Mouse (Mus musculus): Measurements from ENCODE around the gene Tmem9b. TPM values are rescaled to one million over a fixed set of nuclear protein-coding genes. Genes with fewer than 3 reads are reported as not detected.

The Tmem9b gene
- total RNA-seq (2021), result 10 to 100 TPM; 29.8 to 31.1 TPM

DNA sequence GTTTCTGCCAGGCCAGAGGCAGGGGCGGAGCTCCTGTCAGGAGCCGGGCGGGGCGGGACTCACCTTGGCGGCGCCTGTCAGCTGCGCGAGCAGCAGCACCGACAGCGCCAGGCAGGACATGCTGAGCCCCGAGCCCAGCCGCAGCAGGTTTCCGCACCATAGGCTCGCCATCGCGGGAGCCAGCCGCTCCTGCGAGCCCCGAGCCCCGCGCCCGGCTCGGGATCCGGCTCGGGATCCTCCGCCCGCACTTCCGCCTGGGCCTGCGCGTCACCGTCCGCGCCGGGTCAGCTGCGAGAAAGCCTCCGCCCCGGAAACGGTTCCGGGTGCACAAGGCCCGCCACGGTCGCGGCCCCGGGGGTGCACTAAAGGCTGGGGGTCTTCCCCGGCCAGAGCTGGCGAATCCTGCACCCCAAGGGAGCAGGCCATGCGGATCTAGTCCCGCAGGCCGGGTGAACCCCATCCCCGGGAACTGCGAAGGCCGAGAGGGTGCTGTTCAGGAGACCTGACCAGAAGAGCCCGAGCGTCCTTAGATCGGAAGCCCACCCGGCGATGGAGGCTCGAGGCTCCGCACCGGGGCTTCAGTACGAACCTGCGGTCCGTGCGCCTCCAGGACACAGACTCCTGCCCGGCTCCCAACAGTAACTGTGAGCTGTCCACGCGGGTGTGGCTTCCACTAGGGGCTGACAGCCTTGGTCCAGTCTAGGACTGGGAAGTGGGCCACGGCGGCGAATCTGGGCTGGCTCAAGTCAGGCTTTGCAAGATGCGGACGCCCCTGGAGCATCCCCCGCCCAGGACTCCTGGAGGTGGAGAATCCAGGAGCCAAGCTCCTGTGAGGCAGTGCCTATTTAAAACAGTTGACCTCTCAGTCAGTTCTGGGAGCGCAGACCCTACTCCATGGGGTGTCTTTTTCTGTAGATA, at the start of gene Tmem9b:
TSS of gene Tmem9b (minus strand) at position 868 of the 918 bp plus-strand sequence.
- intact Hi-C loops (cut with DNase I), result no loop called here
- peak; percentile 81 to 91 for DNase-seq

DNA sequence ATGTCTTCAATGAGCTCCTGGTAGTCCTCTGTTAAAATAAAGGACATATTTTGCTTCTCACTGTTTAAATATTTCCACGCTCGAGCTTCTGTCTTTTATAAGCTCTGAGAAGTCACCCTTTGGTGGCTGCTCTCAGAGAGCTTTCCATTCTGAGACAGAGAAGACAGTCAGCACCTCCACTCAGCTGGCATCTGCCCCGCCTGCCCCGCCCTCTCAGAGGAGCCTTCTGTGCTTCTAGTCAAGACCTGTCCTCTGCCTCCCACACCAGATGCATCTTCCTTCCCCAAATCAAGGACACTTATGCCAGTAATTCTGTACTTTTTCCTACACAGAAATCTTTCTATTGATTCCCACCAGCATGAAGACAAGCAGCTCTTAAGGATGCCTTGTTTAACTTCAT, 48.0 kb upstream of the Tmem9b start:
- no peak for DNase-seq
- intact Hi-C loops (cut with DNase I), result no loop called here

DNA sequence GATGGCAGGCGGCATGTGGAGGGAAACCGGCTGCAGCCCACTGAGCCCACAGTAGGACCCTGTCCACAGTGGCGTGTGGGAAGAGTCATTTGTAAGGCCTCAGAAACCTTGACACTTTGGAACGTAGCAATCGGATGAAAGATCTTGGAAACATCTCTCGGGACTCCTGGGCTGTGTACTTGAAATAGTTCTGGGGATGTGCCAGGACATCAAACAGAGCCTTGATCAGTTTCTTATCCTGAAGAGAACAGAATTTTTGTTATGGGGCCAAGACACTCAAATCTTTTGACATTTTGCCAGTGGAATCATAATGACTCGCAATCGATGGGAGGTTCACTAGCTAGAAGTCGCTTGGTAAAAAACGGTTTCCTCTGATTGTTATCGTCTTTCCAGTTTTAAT, 46.5 kb upstream of the Tmem9b start:
- no peak for DNase-seq
- intact Hi-C loops (cut with DNase I), result no loop called here

DNA sequence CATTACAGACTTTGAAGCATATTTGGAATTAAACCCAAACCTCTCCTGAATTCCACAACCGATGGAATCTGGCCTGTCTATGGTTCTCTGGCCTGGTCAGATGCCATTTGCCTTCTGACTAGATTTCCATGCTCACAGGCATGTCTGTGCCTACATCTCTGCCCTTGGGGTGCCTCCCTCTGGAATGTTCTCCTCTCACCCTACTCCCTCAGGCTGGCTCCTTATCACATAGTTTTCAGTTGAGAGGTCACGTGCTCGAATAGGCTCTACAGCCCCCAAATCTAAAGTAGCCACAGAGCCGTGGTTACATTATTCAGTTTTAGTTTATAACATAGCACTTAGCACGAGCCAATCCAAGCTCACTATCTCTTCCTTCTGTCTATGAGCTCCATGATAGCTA, 42.9 kb upstream of the Tmem9b start:
- intact Hi-C loops (cut with DNase I), result no loop called here
- no peak for DNase-seq

DNA sequence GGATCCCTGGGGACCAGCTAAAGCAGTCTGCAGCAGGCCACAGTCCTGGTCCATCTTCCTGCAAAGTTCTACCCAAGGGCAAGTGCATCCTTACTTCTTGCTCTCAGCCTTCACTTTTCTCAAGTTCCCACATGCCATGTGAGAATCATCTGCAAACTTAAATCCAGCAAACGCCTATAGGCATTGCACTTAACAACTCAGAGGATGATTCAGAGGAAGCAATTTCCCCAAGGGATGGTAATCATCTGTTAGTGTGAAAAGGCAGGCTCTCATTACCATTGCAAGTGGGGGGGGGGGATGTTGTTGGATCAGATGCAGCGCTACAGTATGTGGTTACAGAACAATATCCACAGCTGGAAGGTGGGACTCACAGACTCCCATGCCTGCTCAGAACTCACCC, 41.9 kb upstream of the Tmem9b start:
- intact Hi-C loops (cut with DNase I), result no loop called here
- no peak for DNase-seq

DNA sequence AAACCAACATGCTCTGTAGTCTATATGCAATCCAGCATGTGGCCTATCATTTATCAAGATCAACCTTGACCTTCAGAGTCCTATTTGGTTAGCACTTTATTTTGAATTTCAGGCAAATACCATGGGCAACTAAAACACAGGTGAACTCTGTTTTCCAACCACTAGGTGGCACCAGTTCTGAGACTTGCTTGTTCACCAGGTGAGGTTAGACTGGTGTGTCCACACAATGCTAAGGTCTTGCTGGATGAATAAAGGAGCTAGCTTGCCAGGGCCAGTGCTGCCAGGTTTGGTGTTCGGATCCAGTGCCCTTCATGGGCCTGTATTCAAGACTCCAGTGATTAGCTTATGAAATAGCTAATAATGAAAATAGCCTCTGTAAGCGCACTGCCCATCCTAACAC, 40.1 kb upstream of the Tmem9b start:
- DNase-seq, result peak; percentile 53 to 55
- intact Hi-C loops (cut with DNase I), result loop anchor here (1.0 to 2.0 kb wide), 2 partner anchors 84 to 100 kb away; no protein-coding TSS in a partner anchor

DNA sequence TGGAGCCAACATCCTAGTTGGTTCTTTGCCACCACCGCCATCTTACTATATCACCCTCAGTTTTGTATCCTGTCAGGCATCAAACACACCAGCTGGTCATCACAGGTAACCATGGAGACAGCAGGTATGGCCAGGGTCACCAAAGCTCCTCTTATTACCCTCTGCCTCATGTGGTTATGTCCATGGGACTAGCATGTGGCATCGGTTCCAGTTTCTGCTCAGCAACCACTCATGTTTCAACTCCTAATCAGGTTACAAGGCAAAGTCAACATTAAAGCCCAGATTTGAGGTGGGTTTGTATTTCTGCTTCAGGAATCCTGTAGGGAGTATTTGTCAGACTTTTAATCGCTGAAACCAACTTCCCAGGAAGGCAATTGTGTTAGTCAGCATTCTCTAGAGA, 38.1 kb upstream of the Tmem9b start:
- no peak for DNase-seq
- intact Hi-C loops (cut with DNase I), result no loop called here

DNA sequence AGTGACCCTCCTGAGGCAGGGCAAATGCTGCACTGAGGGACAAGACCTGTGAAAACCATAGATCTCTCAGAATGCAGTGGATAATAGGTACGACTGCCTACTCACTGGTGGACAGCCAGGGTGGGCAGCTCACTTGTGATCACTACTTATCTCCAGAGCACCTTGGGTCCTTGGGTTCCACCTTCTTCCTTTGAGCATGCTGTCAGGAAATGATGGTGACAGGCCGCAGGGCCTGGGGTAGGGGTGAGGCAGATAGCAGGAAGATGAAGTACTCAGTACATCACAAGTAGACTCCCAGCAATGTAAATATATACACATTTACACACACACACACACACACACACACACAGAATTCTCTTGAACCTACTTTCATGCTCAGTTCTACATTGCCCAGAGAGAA, 35.2 kb upstream of the Tmem9b start:
- no peak for DNase-seq
- intact Hi-C loops (cut with DNase I), result no loop called here

DNA sequence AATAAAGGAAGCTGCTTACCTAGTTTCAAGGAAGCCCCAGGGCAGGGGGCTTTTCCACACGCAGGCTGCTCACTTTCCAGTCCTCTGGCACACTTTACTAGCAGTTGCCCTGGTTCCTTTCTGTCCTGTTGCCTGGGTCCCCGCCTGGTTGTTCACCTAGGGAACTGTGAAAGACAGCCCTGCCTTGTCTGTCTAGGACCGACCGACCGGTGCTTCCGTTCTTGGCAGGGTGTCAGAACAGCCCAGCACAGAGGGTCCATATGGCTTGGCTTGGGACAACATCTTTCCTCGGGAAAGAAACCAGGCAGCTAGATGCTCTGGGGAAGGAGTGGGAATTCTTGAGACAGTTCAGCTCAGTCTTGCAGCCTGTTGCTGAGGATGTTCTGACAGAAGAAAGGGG, 30.6 kb upstream of the Tmem9b start:
- no peak for DNase-seq
- intact Hi-C loops (cut with DNase I), result no loop called here

DNA sequence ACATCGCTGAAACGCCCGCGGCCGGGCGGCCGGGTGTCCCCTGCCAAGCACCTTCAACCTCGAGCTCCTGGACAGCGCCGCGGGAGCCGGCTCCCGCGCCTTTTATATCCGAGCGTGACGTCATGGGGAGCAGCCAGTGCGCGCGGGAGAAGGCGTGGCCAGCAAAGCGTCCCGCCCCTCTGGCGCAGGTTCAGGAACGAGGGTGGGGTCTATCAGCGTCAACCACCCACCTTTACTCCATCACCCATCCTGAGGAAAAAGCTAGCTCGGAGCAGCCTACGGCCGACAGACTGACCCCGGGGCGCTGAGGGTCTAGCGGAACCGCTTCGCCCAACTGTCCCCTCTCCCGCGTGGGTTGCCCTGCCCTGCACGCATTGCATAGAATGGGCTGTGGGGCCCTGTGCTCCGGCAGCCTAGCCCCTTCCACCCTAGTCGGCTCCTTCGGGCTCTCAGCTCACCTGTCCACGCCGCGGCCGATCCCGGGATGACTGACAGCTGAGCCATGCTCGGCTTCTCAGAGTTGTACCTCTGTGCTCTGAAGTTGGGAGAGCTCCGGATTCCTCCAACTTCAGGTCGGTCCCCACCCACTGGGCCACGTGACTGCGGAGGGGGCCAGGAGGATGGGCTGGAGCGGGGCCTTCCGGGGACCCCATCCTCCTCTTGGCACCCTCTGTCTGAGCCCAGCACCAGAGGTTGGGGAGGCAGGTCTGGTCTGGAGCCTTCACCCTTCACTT, 29.0 kb upstream of the Tmem9b start, which contains the start of gene Nrip3:
TSS of gene Nrip3 (minus strand) at position 556 of the 734 bp plus-strand sequence.
- DNase-seq, result peak; percentile 52 to 60
- intact Hi-C loops (cut with DNase I), result no loop called here

DNA sequence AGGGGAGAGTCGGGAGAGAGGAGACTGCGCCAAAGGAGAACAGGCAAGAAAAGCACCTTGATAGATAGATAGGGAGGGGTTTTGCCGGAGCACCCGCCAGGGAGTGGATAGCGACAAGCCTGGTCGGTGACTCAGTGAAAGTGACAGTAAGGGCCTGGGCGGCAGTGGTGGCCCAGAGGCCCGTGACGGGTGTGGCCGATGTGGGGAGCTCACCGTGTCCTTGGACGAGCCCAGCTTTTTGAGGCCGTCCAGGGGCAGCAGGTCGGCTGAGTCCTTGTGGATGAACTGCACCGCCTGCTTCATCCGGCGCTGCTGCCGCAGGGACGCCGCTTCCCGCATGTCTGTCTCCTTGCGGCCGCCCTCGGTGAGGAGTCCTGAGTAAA, 28.4 kb upstream of the Tmem9b start:
- intact Hi-C loops (cut with DNase I), result no loop called here
- peak in 1 of 2 experiments; percentile 22 for DNase-seq

DNA sequence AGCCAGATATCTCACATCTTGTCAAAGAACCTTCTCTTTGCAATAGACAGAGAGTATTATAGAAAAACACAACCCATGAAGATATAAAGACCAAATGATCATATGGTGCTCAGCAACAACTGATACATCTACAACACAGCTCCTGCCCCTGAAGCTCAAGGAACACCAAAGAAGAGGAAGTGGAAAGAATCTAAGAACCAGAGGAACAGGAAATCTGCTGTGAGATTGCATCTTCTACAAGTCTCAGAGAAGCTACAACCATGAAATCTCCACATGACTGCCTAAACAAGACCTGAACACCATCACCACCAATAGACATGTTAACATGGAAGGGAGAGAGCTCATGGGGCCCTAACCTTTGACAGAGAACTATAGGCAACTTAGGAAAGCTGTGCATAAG, 19.6 kb upstream of the Tmem9b start:
- intact Hi-C loops (cut with DNase I), result no loop called here
- DNase-seq, result no peak

DNA sequence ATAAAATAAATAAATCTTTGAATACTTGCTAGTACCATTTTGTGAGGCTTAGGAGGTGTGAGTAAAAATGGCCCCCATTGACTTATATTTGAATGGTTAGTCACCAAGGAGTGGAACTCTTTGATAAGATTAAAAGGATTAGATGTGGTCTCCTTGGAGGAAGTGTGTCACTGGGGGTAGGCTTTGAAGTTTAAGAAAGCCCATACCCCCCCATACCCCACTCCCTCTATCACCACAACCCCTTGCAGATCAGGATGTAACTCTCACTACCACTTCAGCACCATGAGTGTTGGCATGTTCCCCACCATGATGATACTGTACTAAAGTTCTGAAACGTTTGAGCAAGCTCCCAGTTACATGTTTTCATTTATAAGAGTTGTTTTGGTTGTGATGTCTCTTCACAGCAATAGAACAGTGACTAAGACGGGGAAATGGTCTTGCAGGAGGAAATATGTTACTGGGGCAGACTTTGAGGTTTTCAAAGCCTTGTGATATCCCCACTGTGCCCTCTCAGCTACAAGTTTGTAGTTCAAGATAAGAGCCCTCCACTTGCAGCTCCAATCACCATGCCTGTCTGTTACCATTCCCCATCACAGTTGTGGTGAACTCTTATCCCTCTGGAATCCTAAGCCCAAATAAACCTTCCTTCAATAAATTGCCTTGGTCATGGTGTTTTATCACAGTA, 16.2 kb upstream of the Tmem9b start:
- DNase-seq, result no peak
- intact Hi-C loops (cut with DNase I), result loop anchor here (5.0 kb wide), 1 partner anchor 527 kb away; no protein-coding TSS in a partner anchor

DNA sequence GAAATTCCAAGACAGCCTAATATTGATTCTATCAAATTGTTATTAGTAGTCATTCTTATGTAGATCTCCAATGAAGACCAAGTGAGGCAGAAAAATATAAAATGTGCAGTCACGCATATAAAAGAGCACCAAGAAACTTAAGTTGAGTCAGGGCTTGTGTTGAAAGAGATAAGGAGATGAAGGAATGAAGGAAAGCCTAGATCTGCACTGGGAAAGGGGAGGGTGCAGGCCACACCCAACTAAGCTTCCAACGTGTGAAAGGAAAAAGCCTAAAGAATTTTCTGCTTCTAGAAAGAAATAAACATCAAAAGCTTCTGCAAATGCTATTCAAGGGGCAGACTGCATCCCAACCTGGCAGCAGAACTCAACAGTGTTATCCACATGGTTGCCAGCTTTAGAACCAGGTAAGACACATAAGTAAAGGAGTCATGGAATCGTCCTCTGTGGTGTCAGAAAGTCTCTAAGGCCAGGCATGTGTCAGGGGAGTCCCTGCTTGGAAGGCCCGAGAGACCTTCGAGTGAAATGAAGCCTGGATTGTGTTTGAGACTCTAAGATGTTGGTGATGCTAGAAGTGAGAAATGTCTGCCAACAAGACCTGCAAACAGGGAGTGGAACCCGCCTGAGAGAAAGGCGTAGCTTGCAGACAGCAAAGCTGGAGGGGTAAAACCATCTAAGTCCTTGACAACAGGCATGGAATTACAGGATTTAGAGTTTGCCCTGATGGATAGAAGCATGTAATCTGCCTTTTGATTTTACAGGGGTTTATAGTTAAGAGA, 15.1 kb upstream of the Tmem9b start:
- intact Hi-C loops (cut with DNase I), result loop anchor here (5.0 kb wide), 1 partner anchor 525 kb away; no protein-coding TSS in a partner anchor

DNA sequence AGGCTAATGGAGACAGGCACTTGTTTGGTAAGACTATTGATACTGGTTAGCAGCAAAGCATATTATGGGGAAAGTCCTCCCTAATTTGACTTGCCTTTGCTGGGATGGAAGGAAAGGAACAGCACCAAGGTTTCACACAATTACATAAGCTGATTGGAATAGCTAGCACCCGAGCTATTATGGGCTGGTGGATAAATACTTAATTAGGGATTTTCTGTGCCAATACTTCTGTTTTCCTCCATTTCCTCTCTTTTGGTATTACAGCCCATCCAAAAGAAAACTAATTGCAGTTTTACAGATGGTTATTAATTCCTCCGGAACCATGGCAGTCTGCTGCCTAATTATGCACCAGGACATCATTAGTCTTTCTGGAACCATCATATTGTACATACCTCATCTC, 11.3 kb upstream of the Tmem9b start:
- DNase-seq, result no peak
- intact Hi-C loops (cut with DNase I), result no loop called here

More for the DNA sequence above, 15.1 kb upstream of the Tmem9b start:
- DNase-seq, result no peak

DNA sequence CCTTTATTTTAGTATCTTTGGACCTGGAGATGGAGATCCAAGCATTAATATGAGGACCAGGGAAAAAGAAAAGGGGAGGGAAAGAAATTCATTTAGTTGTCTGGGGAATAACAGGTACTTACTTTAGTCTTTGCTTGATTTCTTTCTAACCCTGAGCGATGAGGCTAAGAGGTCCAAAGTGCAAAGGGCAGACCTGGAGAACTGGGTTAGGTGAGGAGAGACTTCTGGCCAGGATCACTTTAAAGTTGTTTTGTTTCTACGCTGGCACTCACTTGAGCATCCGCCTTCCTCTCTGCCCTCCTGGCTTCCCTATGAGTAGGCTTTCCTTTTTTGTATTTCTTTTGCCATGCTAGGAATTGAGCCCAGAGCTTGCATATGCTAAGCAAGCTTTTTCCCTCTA, 3.6 kb upstream of the Tmem9b start:
- intact Hi-C loops (cut with DNase I), result no loop called here
- DNase-seq, result no peak

DNA sequence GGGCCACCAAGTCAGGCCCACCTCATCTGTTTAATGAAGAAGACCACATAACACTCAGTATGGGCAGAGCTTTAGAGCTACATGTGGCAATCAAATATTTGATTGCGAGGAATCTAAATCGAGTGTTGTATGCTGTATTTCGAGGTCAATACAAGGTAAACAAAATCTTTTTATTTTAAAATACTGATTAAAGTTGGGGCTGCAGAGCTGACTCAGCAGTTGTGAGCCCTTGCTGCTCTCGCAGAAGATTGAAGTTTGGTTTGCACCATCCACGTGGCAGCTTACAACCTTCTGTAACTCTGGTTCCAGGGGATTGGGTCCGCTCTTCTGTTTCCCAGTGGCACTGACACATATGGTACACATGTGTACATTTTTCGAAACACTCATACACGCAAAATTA, 1.4 kb upstream of the Tmem9b start:
- DNase-seq, result no peak
- intact Hi-C loops (cut with DNase I), result no loop called here

DNA sequence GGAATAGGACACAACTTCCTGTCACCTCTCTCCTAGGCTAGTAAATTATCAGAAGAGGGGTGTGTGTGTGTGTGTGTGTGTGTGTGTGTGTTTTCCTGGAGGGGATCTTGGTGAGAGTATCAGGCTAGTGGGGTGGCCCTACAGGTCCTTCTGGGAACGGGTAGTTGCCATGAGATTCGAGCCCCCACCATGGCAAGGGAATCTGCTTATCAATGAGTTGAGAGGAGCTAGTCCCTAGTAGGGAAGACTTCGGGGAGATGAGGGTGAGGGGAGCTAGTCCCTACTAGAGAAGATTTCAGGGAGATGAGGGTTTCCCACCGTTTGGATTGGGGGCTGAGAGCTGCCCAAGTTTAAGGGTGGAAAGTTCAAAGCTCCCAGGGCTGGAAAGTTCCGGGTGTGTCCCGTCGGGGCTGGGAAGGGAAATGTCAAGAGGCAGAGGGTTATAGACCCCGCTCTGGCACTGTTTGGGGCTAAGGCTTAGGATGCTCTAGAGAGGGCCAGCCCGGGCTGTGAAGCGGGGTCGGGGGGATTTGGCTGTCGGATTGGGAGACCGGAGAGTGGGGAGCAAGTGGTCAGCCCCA, 1.2 kb downstream of the Tmem9b start:
- intact Hi-C loops (cut with DNase I), result no loop called here
- DNase-seq, result no peak

DNA sequence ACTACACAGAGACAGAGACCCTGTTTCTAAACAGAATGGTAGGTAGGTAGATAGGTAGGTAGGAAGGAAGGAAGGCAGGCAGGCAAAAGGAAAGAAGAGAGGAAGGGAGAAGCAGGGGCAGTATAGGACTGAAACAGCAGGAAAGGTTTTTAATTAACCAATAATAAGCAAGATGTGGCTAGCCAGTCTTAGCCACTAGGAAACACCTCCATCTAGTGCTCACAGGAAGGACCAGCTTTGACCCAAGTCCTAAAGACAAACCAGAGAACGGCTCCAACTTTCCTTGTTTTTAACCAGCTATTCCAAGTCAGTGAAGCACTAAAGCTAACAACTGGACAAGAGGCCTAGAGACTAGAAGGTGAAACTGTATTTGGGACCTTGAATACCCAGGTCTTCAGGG, 4.9 kb downstream of the Tmem9b start:
- intact Hi-C loops (cut with DNase I), result no loop called here

DNA sequence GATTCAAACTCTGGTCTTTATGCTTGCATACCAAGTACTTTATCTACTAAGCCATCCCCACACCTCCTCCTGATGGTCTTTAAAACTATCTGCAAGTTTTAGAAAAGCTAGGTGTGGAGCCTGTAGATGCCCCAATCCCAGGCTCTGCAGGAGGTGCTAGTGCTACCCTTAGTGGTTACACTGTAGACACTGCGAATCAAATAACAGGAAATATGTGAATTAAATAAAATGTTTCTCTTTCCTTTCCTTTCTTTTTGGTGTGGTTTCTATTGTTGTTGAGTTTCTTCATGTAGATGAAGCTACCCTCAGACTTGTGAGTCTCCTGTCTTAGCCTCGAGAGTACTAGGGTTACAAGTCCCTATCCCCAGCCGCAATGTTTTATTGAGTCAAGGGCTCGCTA, 11.0 kb downstream of the Tmem9b start:
- no peak for DNase-seq
- intact Hi-C loops (cut with DNase I), result no loop called here

More for the DNA sequence above, 4.9 kb downstream of the Tmem9b start:
- no peak for DNase-seq
